Mouse (Mus musculus) heart, postnatal 4 days (tissue): Measurements from ENCODE around the gene Ppip5k1. TPM values are rescaled to one million over a fixed set of nuclear protein-coding genes. Genes with fewer than 3 reads are reported as not detected.
"Not testable (repeated sequence)": the region's sequence is repeated elsewhere in the genome, so short reads cannot be mapped to it uniquely, and the experiment has no call there.

Experiments used
- DNase-seq: peaks from one replicate; pipeline ENCODE4 v3.0.0; 2021
- total RNA-seq, 2 experiments: library from RNA; stranded (reverse); gene quantifications; 2 replicates each; pipeline ENCODE4 v1.2.3; 2021

The Ppip5k1 gene
- 10 to 100 TPM; 22.4 to 22.8 TPM for total RNA-seq

GRCm38 (mm10) chr2:121354820-121355592 is at the start of gene Ppip5k1:
Gene Ppip5k1 (minus strand): TSS chr2:121355396.
- peak; percentile 98 for DNase-seq

- no peak for DNase-seq
Measured at GRCm38 (mm10) chr2:121403296-121403695, 48.1 kb upstream of the Ppip5k1 start.

DNA sequence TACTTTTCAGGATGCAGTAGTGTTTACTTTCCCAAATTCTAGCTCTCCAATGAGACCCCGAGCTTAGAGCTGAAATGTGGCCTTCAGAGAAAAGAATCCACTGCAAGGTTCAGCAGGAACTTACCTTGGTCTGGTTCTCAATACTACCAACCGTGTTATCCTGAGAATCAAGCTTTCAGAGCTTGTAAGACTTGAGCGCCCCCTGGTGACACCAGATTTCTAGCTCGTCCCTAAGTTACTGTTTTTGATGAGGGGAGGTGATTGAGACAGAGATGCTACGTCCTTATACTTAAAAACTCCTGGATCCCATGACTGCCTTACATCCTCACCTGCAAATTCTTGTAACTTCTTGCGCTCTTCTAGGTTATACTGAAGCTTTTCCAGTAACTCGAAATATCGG is 41.4 kb upstream of the Ppip5k1 start:
- DNase-seq, result peak; percentile 85

GRCm38 (mm10) chr2:121386961-121387575 is 31.9 kb upstream of the Ppip5k1 start, which contains the start of gene Strc:
Gene Strc (minus strand): TSS chr2:121387168.
- not testable (repeated sequence) for DNase-seq

DNA sequence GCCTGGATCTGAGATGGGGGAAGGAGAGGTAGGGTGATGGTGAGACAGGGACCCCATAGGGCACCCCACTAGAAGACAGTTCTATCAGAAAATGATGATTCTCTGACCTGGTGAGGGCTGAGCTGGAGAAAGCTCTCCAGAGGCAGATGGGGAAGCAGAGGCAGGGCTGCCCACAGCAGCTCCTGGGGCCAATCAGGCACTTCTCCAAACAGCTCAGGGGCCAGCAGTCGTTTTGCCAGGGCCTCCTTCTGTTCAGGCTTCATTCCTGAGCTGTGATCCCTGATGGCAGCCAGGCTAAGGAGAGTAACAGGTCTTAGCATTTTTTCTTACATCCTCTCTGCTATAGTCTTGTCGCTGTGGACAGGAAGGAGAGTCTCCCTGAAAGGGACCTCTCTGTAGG is 19.6 kb upstream of the Ppip5k1 start:
- DNase-seq, result no peak

DNA sequence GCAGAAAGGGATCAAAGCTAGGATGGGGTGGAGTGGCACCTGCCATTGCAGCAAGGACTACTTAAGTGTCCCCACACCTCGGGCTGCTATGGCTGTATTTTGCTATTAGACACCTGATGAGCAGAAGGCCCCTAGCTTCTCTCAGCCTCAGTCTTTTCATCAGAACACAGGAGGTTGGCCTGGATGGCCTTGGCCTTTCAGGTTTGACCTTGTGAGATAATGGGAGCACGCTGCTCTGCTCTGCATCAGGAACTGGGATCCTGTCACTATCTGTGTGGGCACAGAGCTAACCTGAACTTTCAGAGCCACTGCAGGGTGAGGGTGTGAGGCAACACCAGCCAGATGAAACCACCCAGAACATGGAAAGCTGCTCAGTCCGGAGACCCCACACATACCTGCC is 17.1 kb upstream of the Ppip5k1 start:
- no peak for DNase-seq

GRCm38 (mm10) chr2:121370921-121371320 is 15.7 kb upstream of the Ppip5k1 start:
- no peak for DNase-seq

DNA sequence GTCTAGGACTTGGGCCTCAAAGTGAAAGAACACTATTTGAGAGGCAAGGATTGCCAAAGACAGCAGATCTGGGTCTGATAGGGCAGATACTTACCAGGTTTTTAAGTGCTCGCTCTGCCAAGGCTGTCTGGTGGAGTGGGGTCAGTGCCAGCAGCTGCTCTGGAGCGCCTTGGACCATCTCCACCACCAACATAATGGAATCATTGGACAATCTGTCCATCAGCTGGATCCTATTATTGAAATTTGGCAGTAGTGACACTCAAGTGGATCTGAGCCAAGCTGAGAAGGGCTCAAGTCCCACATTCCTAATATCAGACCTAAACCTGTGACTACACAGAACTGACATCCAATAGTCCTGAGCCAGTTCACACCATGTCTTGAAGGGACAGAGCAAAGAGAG is 13.6 kb upstream of the Ppip5k1 start:
- no peak for DNase-seq

GRCm38 (mm10) chr2:121363656-121364055 is 8.5 kb upstream of the Ppip5k1 start:
- no peak for DNase-seq

- DNase-seq, result no peak
Measured at GRCm38 (mm10) chr2:121359461-121359860, 4.3 kb upstream of the Ppip5k1 start.

DNA sequence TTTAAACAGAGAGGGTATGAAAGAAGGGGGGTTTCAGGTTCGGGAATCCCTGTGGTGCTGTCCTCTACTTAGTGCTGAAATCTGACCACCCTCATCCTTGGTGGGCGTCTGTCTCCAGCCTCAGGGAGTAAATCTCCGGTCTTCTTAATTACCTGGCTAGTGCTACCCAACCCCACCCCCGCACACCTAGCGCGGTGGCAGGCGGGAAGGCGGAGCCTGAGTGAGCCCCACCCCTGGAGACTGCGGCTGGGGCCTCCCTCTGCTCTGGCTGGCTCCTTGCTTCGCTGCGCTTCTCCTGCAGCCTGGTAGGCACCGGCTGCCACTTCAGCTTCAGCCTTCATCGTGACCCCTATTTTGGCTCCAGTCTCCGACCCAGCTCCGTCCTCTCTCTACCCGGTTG is 3.2 kb upstream of the Ppip5k1 start:
- DNase-seq, result peak; percentile 26

DNA sequence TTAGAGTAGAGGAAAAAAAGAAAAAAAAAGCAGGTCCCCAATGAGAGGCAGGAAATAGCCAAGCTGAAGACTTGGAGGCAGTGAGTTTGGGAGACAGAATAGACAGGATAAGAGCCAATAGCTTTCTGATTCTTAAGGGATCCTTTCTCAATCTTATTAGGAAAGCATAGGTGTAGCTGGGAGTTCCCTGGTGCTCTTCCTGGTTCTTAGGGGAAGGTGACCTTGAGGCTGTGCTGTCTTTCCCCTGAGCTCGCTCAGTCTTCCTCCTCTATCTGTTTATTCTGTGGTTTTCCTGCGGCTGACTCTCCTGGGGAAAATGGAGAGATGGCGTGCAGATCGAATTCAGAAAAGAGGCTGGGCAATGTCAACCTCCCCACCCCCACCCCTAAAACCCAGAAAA is 2.8 kb upstream of the Ppip5k1 start:
- DNase-seq, result no peak

DNA sequence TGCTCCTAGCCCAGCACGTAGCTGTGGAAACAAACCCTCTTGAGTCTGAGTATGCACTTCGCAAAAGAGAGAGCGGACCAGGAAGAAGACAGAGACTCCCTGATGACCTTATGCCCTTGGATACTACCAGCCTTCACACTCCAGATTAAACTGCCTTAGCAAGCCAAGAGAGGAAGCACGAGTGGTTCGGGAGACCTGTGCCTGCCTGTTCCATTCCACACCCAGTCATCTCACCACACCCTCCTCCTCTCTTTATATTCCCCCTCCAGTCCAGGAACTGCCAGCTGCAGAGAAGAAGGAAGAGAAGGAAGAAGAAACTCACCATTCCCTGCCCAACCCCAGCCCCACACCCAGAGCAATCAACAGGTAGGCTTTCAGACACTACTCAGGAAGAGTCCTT is 2.3 kb upstream of the Ppip5k1 start, which contains the start of gene Ckmt1:
Ckmt1 (plus strand) TSS at position 221 of the 400 bp plus-strand sequence.
- no peak for DNase-seq

- DNase-seq, result no peak
Measured at GRCm38 (mm10) chr2:121354378-121354777, 818 bp downstream of the Ppip5k1 start.

DNA sequence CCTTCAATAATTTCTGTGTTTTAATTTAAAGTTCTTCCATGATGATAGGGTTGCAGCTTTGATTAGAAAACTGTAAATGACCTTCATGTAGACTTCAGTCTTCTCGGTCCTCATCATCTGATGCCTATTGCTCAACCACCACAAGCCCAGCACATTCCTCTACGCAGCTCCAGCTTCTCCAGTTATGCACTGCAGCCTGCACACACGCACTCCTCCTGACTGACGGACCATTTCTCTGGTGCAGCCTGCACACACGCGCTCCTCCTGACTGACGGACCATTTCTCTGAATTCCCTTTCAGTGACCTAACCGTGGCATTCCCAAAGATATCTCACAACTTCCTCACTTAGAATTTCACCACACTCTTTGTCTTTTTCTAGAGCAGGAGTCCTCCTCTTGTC is 2.0 kb downstream of the Ppip5k1 start:
- no peak for DNase-seq

GRCm38 (mm10) chr2:121339057-121339456 is 16.1 kb downstream of the Ppip5k1 start:
- DNase-seq, result no peak

DNA sequence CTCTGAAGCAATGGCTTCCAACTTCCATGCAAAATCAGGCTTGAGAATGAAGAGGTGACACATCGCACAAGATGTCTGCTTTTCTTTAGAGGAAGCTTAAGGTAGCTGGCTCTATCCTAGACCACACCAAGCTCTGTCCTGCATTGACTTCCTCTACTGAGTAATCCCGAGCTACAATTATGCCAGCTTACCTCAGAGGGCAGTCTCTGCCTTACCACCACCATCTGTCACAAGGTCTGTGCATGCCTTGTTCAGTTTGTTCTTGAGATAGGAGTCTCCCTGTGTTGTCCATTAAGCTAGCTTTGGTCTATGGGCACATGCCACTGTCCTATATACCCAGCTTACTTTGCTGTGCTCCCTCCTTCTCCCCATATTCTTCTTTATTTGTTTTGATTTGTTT is 25.7 kb downstream of the Ppip5k1 start:
- DNase-seq, result no peak

DNA sequence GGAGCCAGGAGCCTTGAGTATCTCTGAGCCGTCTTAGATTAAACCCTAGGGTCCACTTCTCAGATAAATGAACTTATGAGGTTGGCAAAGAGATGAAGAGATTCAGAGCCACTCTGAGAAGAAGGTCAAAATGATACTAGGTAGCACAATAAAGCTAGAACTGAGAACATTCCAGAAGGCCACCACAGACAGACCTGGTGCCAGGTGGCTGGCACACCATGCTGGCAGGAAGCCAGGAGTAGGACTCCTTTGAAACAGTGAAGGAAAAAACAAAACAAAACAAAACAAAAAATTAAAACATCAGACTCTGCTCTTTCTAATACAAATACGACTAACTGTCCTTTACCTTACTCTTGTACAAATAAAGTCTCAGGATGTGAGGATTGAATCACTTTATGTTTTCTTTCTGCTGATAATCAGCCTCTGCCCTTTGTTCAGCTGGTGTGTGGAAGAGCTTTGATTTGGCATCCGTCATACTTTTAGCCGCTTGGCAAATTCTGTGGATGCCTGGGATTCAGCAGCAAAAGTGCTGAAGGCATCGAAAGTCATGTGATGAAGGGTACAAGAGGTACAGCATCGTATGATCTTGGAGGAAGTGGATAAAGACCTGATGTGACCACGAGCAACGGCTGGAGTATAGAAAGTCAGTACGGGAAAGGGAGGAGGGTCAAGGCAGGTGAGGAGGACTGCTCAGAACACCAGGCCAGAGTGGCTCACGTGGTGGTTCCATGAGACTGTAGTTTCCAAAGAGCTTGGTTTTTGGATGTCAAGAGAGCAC is 31.3 kb downstream of the Ppip5k1 start:
- no peak for DNase-seq

GRCm38 (mm10) chr2:121323041-121323440 is 32.2 kb downstream of the Ppip5k1 start:
- no peak for DNase-seq

GRCm38 (mm10) chr2:121316278-121316677 is 38.9 kb downstream of the Ppip5k1 start:
- no peak for DNase-seq

- DNase-seq, result peak; percentile 55
Measured at GRCm38 (mm10) chr2:121308997-121309416, 46.2 kb downstream of the Ppip5k1 start.

- no peak for DNase-seq
Measured at GRCm38 (mm10) chr2:121300036-121300435, 55.2 kb downstream of the Ppip5k1 start.

DNA sequence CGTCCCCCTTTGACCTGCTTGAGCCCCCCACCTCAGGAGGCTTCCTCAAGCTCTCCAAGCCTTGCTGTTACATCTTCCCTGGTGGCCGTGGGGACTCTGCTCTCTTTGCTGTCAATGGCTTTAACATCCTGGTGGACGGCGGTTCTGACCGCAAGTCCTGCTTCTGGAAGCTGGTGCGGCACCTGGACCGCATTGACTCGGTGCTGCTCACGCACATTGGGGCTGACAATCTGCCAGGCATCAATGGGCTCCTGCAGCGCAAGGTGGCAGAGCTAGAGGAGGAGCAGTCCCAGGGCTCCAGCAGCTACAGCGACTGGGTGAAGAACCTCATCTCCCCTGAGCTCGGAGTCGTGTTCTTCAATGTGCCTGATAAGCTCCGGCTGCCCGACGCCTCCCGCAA is 55.7 kb downstream of the Ppip5k1 start:
- no peak for DNase-seq
